Mouse (Mus musculus) ES-CJ7 (cell line): Measurements from ENCODE around the gene Immp2l.
A peak's percentile ranks its signal among the peaks of the same experiment; 100 is the strongest.
"Not testable (repeated sequence)": the region's sequence is repeated elsewhere in the genome, so short reads cannot be mapped to it uniquely, and the experiment has no call there.

Experiments
- DNase-seq: peaks from one replicate; pipeline ENCODE4 v3.0.0; 2011; ENCODE audit warnings: low read depth, low spot score

The Immp2l gene

GRCm38 (mm10) chr12:41668280-41668679, 644.4 kb downstream of the Immp2l start:
- DNase-seq = no peak

GRCm38 (mm10) chr12:41669481-41669880, 645.6 kb downstream of the Immp2l start:
- no peak for DNase-seq

- no peak for DNase-seq
Observed at GRCm38 (mm10) chr12:41674861-41675260, 651.0 kb downstream of the Immp2l start.

- peak; percentile 50 for DNase-seq
Observed at GRCm38 (mm10) chr12:41680141-41680540, 656.3 kb downstream of the Immp2l start.

GRCm38 (mm10) chr12:41682141-41682540, 658.3 kb downstream of the Immp2l start:
- peak; percentile 31 for DNase-seq

- DNase-seq = no peak
Observed at GRCm38 (mm10) chr12:41689809-41690208, 665.9 kb downstream of the Immp2l start.

- no peak for DNase-seq
Observed at GRCm38 (mm10) chr12:41710608-41711007, 686.7 kb downstream of the Immp2l start.

GRCm38 (mm10) chr12:41716946-41717345, 693.1 kb downstream of the Immp2l start:
- peak; percentile 92 for DNase-seq

- DNase-seq = no peak
Observed at GRCm38 (mm10) chr12:41724585-41724984, 700.7 kb downstream of the Immp2l start.

- peak; percentile 16 for DNase-seq
Observed at GRCm38 (mm10) chr12:41726720-41727119, 702.8 kb downstream of the Immp2l start.

- peak; percentile 97 for DNase-seq
Observed at GRCm38 (mm10) chr12:41727221-41727620, 703.3 kb downstream of the Immp2l start.

GRCm38 (mm10) chr12:41727764-41728338, 704.0 kb downstream of the Immp2l start:
- DNase-seq = peak; percentile 29

- no peak for DNase-seq
Observed at GRCm38 (mm10) chr12:41728467-41728866, 704.6 kb downstream of the Immp2l start.

- peak; percentile 97 for DNase-seq
Observed at GRCm38 (mm10) chr12:41729780-41730179, 705.9 kb downstream of the Immp2l start.

GRCm38 (mm10) chr12:41733168-41733567, 709.3 kb downstream of the Immp2l start:
- DNase-seq = no peak

GRCm38 (mm10) chr12:41742887-41743286, 719.0 kb downstream of the Immp2l start:
- no peak for DNase-seq

- no peak for DNase-seq
Observed at GRCm38 (mm10) chr12:41763396-41763795, 739.5 kb downstream of the Immp2l start.

- DNase-seq = no peak
Observed at GRCm38 (mm10) chr12:41773961-41774360, 750.1 kb downstream of the Immp2l start.

- DNase-seq = no peak
Observed at GRCm38 (mm10) chr12:41774623-41775323, 750.9 kb downstream of the Immp2l start.

GRCm38 (mm10) chr12:41777762-41778161, 753.9 kb downstream of the Immp2l start:
- DNase-seq = not testable (repeated sequence)

- DNase-seq = not testable (repeated sequence)
Observed at GRCm38 (mm10) chr12:41793681-41794080, 769.8 kb downstream of the Immp2l start.

- DNase-seq = no peak
Observed at GRCm38 (mm10) chr12:41829517-41829916, 805.6 kb downstream of the Immp2l start.

GRCm38 (mm10) chr12:41831731-41832130, 807.8 kb downstream of the Immp2l start:
- DNase-seq = no peak
